Mouse (Mus musculus) ES-E14 (cell line): ENCODE results near the gene Col1a1.

Experiments used
- CHD2 ChIP-seq: IDR thresholded peaks from 2 replicates; pipeline ENCODE4 v1.6.1; 2014; ENCODE audit warnings: mild to moderate bottlenecking, low read depth, low read length, inconsistent platforms
- HCFC1 ChIP-seq: IDR thresholded peaks from 2 replicates; pipeline ENCODE4 v1.6.1; 2012; ENCODE audit warnings: low read length, inconsistent platforms, borderline replicate concordance; ENCODE audit not compliant: insufficient read depth
- MAFK ChIP-seq: IDR thresholded peaks from 2 replicates; pipeline ENCODE4 v1.6.1; 2014; ENCODE audit warnings: mild to moderate bottlenecking, low read depth, low read length, inconsistent platforms; ENCODE audit not compliant: insufficient read depth
- ZC3H11A ChIP-seq: IDR thresholded peaks from 2 replicates; pipeline ENCODE4 v1.6.1; 2012; ENCODE audit warnings: low read depth, mild to moderate bottlenecking, inconsistent platforms, low read length, borderline replicate concordance
- ZNF384 ChIP-seq: IDR thresholded peaks from 2 replicates; pipeline ENCODE4 v1.6.1; 2012; ENCODE audit warnings: low read depth, low read length, inconsistent platforms

- no peak for TF ChIP-seq ZC3H11A
- no peak for TF ChIP-seq ZNF384
- TF ChIP-seq MAFK: no peak
- TF ChIP-seq HCFC1: no peak
- TF ChIP-seq CHD2: no peak
These were observed 19.1 kb downstream of the Col1a1 start for GRCm38 (mm10) chr11:94955103-94955502.
